Mouse (Mus musculus) adrenal gland, postnatal 14 days (tissue): ENCODE results near the gene Fam3b. TPM values are rescaled to one million over a fixed set of nuclear protein-coding genes. Genes with fewer than 3 reads are reported as not detected.

ENCODE experiments used
- total RNA-seq: library from RNA; stranded (reverse); gene quantifications from 2 replicates; pipeline ENCODE4 v1.2.3, GENCODE M21; 2021

Gene Fam3b
- total RNA-seq, 1 experiment from 2014 or later: not detected

Other genes with a start within 250 kb of the Fam3b start
- gene Bace2, start 158.1 kb downstream of the Fam3b start, total RNA-seq: 11.4 and 14.3 TPM in 2 replicates
- gene Mx1, start 51.9 kb downstream of the Fam3b start, total RNA-seq: 1.5 and 4.1 TPM in 2 replicates
- gene Tmprss2, start 96.4 kb upstream of the Fam3b start, total RNA-seq: 0.56 and 1.7 TPM in 2 replicates
- gene Ripk4, start 249.0 kb upstream of the Fam3b start, total RNA-seq: 0.70 and 1.0 TPM in 2 replicates